Mouse (Mus musculus): ENCODE results near the gene Rnf150.

GRCm38 (mm10) chr8:82982873-82983272 is 119.7 kb downstream of the Rnf150 start:
- no peak for TF ChIP-seq POLR2A (IDR thresholded peaks at IDR 0.05; ENCODE audit: borderline replicate concordance, insufficient read depth, low read length)
- no peak for TF ChIP-seq CTCF (IDR thresholded peaks at IDR 0.05; ENCODE audit: borderline replicate concordance, insufficient read depth, low read depth, low read length)
